Mouse (Mus musculus) intestine, embryonic 14.5 days (tissue): ENCODE measurements at regions not wholly inside any gene's neighbourhood (a gene's known extent, or its start where the extent isn't known, plus 50 kb on each side); places are given as distances from the start of the nearest gene placed in this dataset.

Source experiments
- ATAC-seq: fragments of 200-750 bp; cut with Nextera tagmentation; replicated peaks from 2 replicates; pipeline ENCODE4 v1.8.0; 2017; ENCODE audit warnings: low read depth, moderate number of reproducible peaks, moderate TSS enrichment, moderate library complexity; ENCODE audit not compliant: low FRiP score, low TSS enrichment
- DNase-seq: peaks from one replicate; pipeline ENCODE4 v3.0.0-alpha.2; 2018; ENCODE audit warnings: low spot score
- H3K27ac ChIP-seq: fragments of 300-500 bp; sonication (generic); 2 replicates; pipeline ENCODE4 v1.5.1; 2014; ENCODE audit warnings: low read depth, mild to moderate bottlenecking, control low read depth
- H3K27me3 ChIP-seq: fragments of 300-500 bp; sonication (generic); replicated peaks from 2 replicates; pipeline ENCODE4 v1.6.1; 2014; ENCODE audit warnings: low read length, control low read depth; ENCODE audit not compliant: control insufficient read depth, insufficient read depth
- H3K36me3 ChIP-seq: fragments of 300-500 bp; sonication (generic); 2 replicates; pipeline ENCODE4 v1.6.1; 2014; ENCODE audit warnings: low read length, control low read depth; ENCODE audit not compliant: control insufficient read depth, insufficient read depth
- H3K4me1 ChIP-seq: fragments of 300-500 bp; sonication (generic); replicated peaks from 2 replicates; pipeline ENCODE4 v1.6.1; 2014; ENCODE audit warnings: low read length, control low read depth, mixed read lengths; ENCODE audit not compliant: control insufficient read depth, insufficient read depth
- H3K4me2 ChIP-seq: fragments of 300-500 bp; sonication (generic); 2 replicates; pipeline ENCODE4 v1.6.1; 2014; ENCODE audit warnings: low read length
- H3K4me3 ChIP-seq: fragments of 300-500 bp; sonication (generic); 2 replicates; pipeline ENCODE4 v1.5.1; 2014; ENCODE audit warnings: low read depth, low read length, control low read depth, mixed read lengths
- H3K9ac ChIP-seq: fragments of 300-500 bp; sonication (generic); 2 replicates; pipeline ENCODE4 v1.6.1; 2014; ENCODE audit warnings: mild to moderate bottlenecking, low read length
- H3K9me3 ChIP-seq: fragments of 300-500 bp; sonication (generic); 2 replicates; pipeline ENCODE4 v1.6.1; 2016; ENCODE audit warnings: low read length, control low read depth; ENCODE audit not compliant: control insufficient read depth
- WGBS: fragments of 180-500 bp; shearing (Covaris S2); extraction: QIAGEN DNeasy Blood & Tissue Kit; methylation state at CpG from one replicate; pipeline ENCODE4 v1.1.7; 2014; 5-methylcytosine and 5-hydroxymethylcytosine counted together

DNA sequence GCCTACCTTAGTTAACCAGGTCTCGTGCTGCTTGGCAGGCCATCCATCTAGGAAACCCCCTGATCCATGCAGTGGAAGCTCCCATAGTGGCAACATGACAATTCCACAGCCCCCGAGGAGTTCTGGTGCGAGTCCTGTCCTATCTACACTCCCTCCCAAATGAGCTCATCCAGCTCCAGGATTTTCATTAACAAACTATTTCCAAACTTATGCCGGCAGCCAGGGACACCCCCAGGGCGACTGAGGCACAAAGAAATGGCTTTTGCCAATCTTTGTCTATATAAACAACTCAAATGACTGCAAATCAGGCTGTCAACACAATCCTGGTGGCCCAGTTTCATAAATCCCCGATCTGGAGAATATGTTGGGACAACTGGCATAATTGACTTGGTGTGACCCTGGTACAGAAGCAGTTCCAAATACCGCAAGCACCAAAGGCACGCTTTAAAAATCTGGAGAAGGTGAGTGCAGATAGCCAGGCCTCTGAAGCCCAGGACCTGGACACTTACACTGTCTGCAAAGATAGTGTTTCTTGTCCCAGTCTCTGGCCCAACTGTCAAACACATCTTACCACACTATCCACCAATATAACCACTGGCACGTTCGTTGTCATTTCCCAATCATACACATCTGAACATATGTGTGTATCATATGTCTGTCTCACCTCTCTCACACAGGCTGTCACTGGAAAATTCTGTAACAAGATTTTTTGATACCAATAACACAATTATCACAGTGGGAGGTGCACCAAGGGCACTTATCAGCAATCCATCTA is 179.9 kb downstream of the Atp6ap1l start:
- Histone ChIP-seq H3K4me1 (no peaks in the 10 kb centered on the region), H3K36me3 (no peaks in the 10 kb centered on the region), H3K4me2 (no peak overlapping the region), H3K4me3 (no peak overlapping the region), H3K27me3 (no peaks in the 10 kb centered on the region), H3K9me3 (no peaks in the 10 kb centered on the region), H3K27ac (no peak overlapping the region), H3K9ac (no peak overlapping the region)
- ATAC-seq (no peak), DNase-seq (no peak)
- WGBS: 88% methylated on average over 10 of the region's 10 CpGs

DNA sequence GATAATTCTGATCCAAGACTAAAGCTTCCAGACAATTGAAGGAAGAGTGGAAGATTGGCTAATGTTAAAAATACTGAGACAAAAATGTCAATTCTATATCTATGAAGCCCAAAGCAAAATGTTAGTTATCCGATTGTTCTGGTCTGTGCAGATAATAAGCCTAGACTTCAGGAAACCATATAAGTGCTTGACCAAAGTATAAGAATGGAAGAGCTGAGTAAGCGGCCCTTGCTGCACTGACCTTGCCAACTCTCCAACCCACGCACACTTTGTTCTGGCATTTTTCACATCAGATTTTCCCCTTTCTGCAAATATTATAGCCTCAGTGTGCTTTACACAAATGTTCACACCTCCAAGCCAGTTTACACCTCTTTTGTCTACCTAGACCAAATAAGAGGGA is 180.6 kb downstream of the Atp6ap1l start:
- 91% methylated on average over 3 of the region's 3 CpGs for WGBS
- H3K4me3 ChIP-seq: no peak overlapping the region
- H3K4me2 ChIP-seq: no peak overlapping the region

GRCm38 (mm10) chr13:90723533-90723898 is 181.6 kb downstream of the Atp6ap1l start:
- Histone ChIP-seq H3K36me3 (no peaks in the 10 kb centered on the region), H3K27ac (no peak overlapping the region)
- WGBS: 50% methylated on average over 3 of the region's 3 CpGs

More for the DNA sequence above, 180.6 kb downstream of the Atp6ap1l start:
- H3K27ac ChIP-seq: no peak overlapping the region
- no peaks in the 10 kb centered on the region for H3K9me3 ChIP-seq
- H3K4me1 ChIP-seq: no peaks in the 10 kb centered on the region
- no peak for DNase-seq
- ATAC-seq: no peak
- H3K36me3 ChIP-seq: no peaks in the 10 kb centered on the region
- H3K9ac ChIP-seq: no peak overlapping the region
- H3K27me3 ChIP-seq: no peaks in the 10 kb centered on the region

DNA sequence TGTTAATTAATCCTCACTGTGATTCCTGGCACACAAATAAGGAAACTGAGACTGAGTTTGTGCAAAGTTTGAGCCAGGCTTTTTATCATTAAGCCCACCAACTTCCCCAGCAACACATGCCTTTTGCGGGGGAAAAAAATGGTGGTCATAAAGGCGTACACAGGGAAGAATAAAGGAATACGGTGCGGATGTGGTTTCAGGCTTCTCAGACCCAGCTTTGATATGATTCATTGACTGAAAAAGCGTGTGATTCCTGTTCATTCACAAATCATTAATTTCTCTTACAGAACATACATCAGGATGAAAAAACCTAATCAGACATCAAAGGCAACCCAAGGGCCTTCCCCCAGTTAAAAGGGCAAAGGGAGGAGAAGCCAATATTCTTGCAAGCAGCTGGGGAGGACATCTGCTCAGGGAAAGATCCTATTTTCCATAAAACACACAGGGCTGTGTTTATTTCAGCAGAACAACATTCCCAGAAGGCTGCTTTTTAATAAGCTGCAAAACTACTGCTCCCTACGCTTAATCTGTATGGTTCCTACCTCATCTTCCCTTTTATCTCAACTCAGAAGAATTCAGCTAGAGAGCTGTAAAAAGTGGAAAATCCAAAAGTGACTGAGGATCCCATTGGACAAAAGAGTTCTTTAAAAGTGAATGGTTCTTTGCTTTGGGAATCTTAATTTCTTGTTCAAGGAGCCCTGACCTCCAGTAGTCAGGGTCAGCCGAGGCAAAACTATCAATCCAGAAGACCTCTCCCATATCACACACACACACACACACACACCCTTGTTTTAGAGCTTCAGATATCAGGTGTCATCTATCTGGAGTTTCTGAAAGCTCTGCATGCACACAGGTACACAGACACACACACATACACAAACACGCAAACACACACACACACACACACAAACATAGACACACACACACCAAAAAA is 182.3 kb downstream of the Atp6ap1l start:
- H3K9ac ChIP-seq: no peak overlapping the region
- H3K9me3 ChIP-seq: no peaks in the 10 kb centered on the region
- no peak overlapping the region for H3K4me3 ChIP-seq
- no peaks in the 10 kb centered on the region for H3K36me3 ChIP-seq
- H3K27me3 ChIP-seq: no peaks in the 10 kb centered on the region
- H3K4me1 ChIP-seq: no peaks in the 10 kb centered on the region
- H3K4me2 ChIP-seq: no peak overlapping the region
- no peak for ATAC-seq
- H3K27ac ChIP-seq: no peak overlapping the region
- WGBS: 77% methylated on average over 8 of the region's 8 CpGs
- DNase-seq: no peak

More at GRCm38 (mm10) chr13:90723533-90723898, 181.6 kb downstream of the Atp6ap1l start:
- H3K9me3 ChIP-seq: no peaks in the 10 kb centered on the region
- no peak overlapping the region for H3K4me2 ChIP-seq
- DNase-seq (no peak), ATAC-seq (no peak)
- H3K27me3 ChIP-seq: no peaks in the 10 kb centered on the region
- no peak overlapping the region for H3K9ac ChIP-seq
- H3K4me3 ChIP-seq: no peak overlapping the region
- H3K4me1 ChIP-seq: no peaks in the 10 kb centered on the region

DNA sequence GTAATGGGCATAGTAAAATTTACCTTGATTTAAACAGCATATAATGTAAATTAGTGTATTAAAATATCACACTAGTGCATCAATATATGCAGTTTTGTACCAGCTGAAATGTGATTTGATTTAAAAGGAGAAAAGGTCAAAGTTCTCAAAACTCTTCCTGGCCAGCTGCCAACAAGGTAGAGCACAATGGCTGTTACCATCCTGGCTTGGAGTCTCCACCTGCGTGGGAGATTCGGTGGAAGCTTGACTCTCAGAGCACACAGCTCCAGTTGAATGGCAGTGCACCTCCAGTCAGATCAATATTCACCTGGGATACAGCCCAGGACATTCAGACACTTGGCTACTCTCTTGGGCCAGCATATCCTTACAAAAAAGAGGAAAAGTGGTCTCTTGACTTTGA is 220.8 kb downstream of the Atp6ap1l start:
- no peak for ATAC-seq
- no peak for DNase-seq
- Histone ChIP-seq H3K27me3 (no peaks in the 10 kb centered on the region), H3K27ac (no peak overlapping the region), H3K36me3 (no peaks in the 10 kb centered on the region), H3K4me2 (no peak overlapping the region), H3K4me1 (no peaks in the 10 kb centered on the region), H3K9ac (no peak overlapping the region), H3K4me3 (no peak overlapping the region), H3K9me3 (no peaks in the 10 kb centered on the region)
- WGBS: 82% methylated on average over 2 of the region's 2 CpGs

GRCm38 (mm10) chr13:90679162-90680010 is 225.8 kb downstream of the Atp6ap1l start:
- no peak for DNase-seq
- Histone ChIP-seq H3K9me3 (no peaks in the 10 kb centered on the region), H3K36me3 (no peaks in the 10 kb centered on the region), H3K4me3 (no peak overlapping the region), H3K4me2 (no peak overlapping the region), H3K27me3 (no peaks in the 10 kb centered on the region), H3K9ac (no peak overlapping the region), H3K4me1 (no peaks in the 10 kb centered on the region), H3K27ac (no peak overlapping the region)
- ATAC-seq: no peak
- WGBS: 35% methylated on average over 8 of the region's 8 CpGs

- WGBS: 67% methylated on average over 3 of the region's 3 CpGs
These were observed 231.3 kb downstream of the Atp6ap1l start for GRCm38 (mm10) chr13:90673823-90674222.

GRCm38 (mm10) chr13:90673079-90673478 is 232.1 kb downstream of the Atp6ap1l start:
- no peaks in the 10 kb centered on the region for H3K36me3 ChIP-seq
- no peak for DNase-seq
- no peak overlapping the region for H3K27ac ChIP-seq
- no peak overlapping the region for H3K9ac ChIP-seq
- H3K4me2 ChIP-seq: no peak overlapping the region
- ATAC-seq: no peak
- 76% methylated on average over 1 of the region's 1 CpGs for WGBS
- H3K9me3 ChIP-seq: no peaks in the 10 kb centered on the region
- no peaks in the 10 kb centered on the region for H3K4me1 ChIP-seq
- no peak overlapping the region for H3K4me3 ChIP-seq
- H3K27me3 ChIP-seq: no peaks in the 10 kb centered on the region

More at GRCm38 (mm10) chr13:90673823-90674222, 231.3 kb downstream of the Atp6ap1l start:
- no peak overlapping the region for H3K9ac ChIP-seq
- no peak overlapping the region for H3K27ac ChIP-seq
- H3K36me3 ChIP-seq: no peaks in the 10 kb centered on the region
- DNase-seq: no peak
- H3K4me2 ChIP-seq: no peak overlapping the region
- H3K4me1 ChIP-seq: no peaks in the 10 kb centered on the region
- H3K9me3 ChIP-seq: no peaks in the 10 kb centered on the region
- H3K27me3 ChIP-seq: no peaks in the 10 kb centered on the region
- no peak overlapping the region for H3K4me3 ChIP-seq
- no peak for ATAC-seq
